Mouse (Mus musculus): Measurements from ENCODE around the gene Cct2. TPM values are rescaled to one million over a fixed set of nuclear protein-coding genes. Genes with fewer than 3 reads are reported as not detected.
A peak's percentile ranks its signal among the peaks of the same experiment; 100 is the strongest.
"Not testable (repeated sequence)": the region's sequence is repeated elsewhere in the genome, so short reads cannot be mapped to it uniquely, and the experiment has no call there.

Cct2 gene
- polyA plus RNA-seq, 1 experiment from 2014 or later = 213 TPM

DNA sequence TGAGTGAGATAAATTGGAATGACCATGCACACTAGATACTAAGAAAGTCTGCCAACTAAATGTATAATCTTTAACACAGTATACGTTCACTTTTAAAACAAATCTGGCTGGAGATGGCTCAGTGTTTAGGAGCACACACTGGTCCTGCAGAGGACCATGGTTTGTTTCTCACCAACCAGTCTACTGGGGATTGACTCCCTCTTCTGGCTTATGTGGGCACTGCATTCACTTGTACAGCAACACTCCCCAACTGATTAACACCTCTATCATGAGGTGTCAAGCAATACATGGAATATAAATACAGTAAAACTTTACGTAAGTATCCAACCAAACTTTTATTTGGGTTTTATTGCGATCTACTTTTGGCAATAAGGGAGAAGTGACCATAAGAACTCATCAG lies 5.5 kb upstream of the Cct2 start:
- Histone ChIP-seq H3K36me3 (ENCODE audit: control insufficient read depth, insufficient read depth, low read length) (peaks cover 19% of the 10 kb centered on the region), H3K27ac (ENCODE audit: low read length) (no peak overlapping the region), H3K4me3 (ENCODE audit: low read length) (no peak overlapping the region), H3K9ac (ENCODE audit: low read length) (no peak overlapping the region), H3K27me3 (ENCODE audit: control insufficient read depth, insufficient read depth, low read depth, low read length) (no peaks in the 10 kb centered on the region), H3K4me2 (ENCODE audit: low read depth, low read length) (no peak overlapping the region), H3K9me3 (ENCODE audit: control insufficient read depth, low read length) (no peaks in the 10 kb centered on the region), H3K4me1 (replicated peaks; ENCODE audit: control insufficient read depth, insufficient read depth, low read length) (0 out of 2 replicates have a peak, but pooled peaks cover 2% of the 10 kb centered on the region)
- no peak for ATAC-seq (ENCODE audit: low read depth)
- 82% methylated on average over 3 of the region's 3 CpGs for WGBS

DNA sequence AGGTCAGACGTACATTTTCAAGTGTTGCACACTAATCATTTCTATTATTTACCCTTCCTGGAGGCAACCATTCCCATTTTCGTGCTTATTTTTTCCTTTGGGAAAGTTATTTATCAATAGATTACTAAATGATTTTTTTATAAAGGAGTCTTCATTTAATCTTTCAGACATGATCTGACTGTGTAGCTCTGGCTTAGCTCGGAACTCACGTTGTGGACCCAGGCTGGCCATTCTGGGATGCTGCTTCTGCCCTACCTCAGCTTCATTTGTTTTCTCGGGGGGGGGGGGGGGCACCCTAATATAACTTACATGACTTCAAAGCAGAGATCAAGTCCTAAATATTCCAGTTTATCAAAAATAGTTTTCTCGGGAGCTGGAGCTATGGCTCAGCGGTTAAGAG lies 462 bp upstream of the Cct2 start:
- Histone ChIP-seq H3K27ac (ENCODE audit: low read length) (peak overlapping the region; percentile 91), H3K4me1 (replicated peaks; ENCODE audit: control insufficient read depth, insufficient read depth, low read length) (peaks cover 7% of the 10 kb centered on the region; the same call in 1 of the 2 replicates), H3K27me3 (ENCODE audit: control insufficient read depth, insufficient read depth, low read depth, low read length) (no peaks in the 10 kb centered on the region), H3K36me3 (ENCODE audit: control insufficient read depth, insufficient read depth, low read length) (peaks cover 25% of the 10 kb centered on the region), H3K4me2 (ENCODE audit: low read depth, low read length) (peak overlapping the region; percentile 70), H3K9ac (ENCODE audit: low read length) (peak overlapping the region; percentile 69), H3K9me3 (ENCODE audit: control insufficient read depth, low read length) (no peaks in the 10 kb centered on the region), H3K4me3 (ENCODE audit: low read length) (peak overlapping the region; percentile 96)
- peak; percentile 31; the same call in 1 of the 2 replicates for ATAC-seq (ENCODE audit: low read depth)
- WGBS = 5% methylated on average over 7 of the region's 7 CpGs

DNA sequence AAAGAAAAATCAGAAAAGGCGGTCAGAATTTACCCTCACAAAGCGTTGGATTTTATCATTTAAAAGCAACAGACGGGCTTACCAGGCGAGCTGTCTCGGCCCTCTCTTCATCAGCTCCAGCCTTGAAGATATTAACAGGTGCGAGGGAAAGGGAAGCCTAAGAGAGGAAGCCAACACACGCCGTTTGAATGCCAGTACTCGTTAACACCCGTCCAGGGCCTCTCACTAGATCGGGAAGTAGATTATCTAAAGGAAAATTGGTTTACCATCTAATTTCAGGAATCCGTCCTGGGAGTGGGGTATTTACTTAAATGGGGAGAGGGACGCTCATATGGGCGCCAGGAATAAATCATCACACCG lies 740 bp downstream of the Cct2 start:
- Histone ChIP-seq H3K27ac (ENCODE audit: low read length) (peak overlapping the region; percentile 87), H3K9ac (ENCODE audit: low read length) (peak overlapping the region; percentile 83), H3K27me3 (ENCODE audit: control insufficient read depth, insufficient read depth, low read depth, low read length) (no peaks in the 10 kb centered on the region), H3K4me3 (ENCODE audit: low read length) (peak overlapping the region; percentile 96), H3K9me3 (ENCODE audit: control insufficient read depth, low read length) (no peaks in the 10 kb centered on the region), H3K4me2 (ENCODE audit: low read depth, low read length) (peak overlapping the region; percentile 94), H3K36me3 (ENCODE audit: control insufficient read depth, insufficient read depth, low read length) (peaks cover 33% of the 10 kb centered on the region), H3K4me1 (replicated peaks; ENCODE audit: control insufficient read depth, insufficient read depth, low read length) (peaks cover 7% of the 10 kb centered on the region)
- no peak for ATAC-seq (ENCODE audit: low read depth)
- 2% methylated on average over 15 of the region's 15 CpGs for WGBS

DNA sequence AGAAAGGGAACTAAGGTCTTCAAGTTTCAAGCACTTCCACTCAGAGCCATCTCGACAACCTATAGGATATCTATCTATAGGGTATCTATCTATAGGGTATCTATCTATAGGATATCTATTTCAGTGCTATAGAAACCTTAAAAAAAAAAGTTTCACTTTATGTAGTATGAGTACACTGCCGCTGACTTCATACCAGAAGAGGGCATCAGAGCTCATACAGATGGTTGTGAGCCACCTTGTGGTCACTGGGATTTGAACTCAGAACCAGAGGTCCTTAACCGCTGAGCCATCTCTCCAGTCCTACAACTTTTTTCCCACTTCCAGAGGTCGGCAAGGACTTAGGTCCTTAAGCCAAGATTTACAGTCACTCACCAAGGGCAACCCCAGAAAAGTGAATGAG lies 7.9 kb downstream of the Cct2 start:
- Histone ChIP-seq H3K4me1 (replicated peaks; ENCODE audit: control insufficient read depth, insufficient read depth, low read length) (no peaks in the 10 kb centered on the region; the same call in 1 of the 2 replicates), H3K27me3 (ENCODE audit: control insufficient read depth, insufficient read depth, low read depth, low read length) (no peaks in the 10 kb centered on the region), H3K4me2 (ENCODE audit: low read depth, low read length) (no peak overlapping the region), H3K4me3 (ENCODE audit: low read length) (no peak overlapping the region), H3K27ac (ENCODE audit: low read length) (no peak overlapping the region), H3K36me3 (ENCODE audit: control insufficient read depth, insufficient read depth, low read length) (peaks cover 80% of the 10 kb centered on the region), H3K9ac (ENCODE audit: low read length) (no peak overlapping the region), H3K9me3 (ENCODE audit: control insufficient read depth, low read length) (no peaks in the 10 kb centered on the region)
- 90% methylated on average over 4 of the region's 4 CpGs for WGBS
- ATAC-seq (ENCODE audit: low read depth) = no peak

DNA sequence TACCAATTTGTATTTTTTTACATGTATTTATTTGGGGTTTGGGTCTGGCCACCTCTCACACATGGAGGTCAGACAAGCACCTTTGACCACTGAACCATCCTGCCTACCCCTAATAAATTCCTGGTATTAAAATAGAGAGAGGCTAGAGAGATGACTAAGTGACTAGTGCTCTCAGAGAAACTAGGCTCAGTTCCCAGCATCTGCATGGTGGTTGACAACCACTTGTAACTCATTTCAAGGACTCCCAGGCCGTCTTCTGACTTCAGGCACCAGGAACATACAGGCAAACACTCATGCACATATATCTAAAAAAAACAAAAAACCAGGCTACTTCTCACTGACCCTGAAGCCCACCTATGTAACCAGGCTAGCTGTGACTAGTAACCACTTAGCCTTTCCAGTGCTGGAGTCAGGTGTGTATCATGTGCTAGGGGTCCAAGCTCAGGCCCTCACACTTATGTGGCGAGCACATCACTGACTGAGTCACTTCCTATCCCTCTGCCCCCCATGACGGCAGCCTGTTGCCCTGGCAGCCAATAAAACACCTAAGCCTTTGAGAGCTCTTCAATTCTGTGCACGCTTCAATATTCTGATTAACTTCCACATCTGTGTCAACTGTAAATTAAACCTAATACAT lies 13.5 kb downstream of the Cct2 start:
- ATAC-seq (ENCODE audit: low read depth) = no peak
- H3K9me3 ChIP-seq (ENCODE audit: control insufficient read depth, low read length) = no peaks in the 10 kb centered on the region
- H3K27me3 ChIP-seq (ENCODE audit: control insufficient read depth, insufficient read depth, low read depth, low read length) = no peaks in the 10 kb centered on the region
- H3K36me3 ChIP-seq (ENCODE audit: control insufficient read depth, insufficient read depth, low read length) = peaks cover 48% of the 10 kb centered on the region
- WGBS = 63% methylated on average over 4 of the region's 4 CpGs
- no peak overlapping the region for H3K9ac ChIP-seq (ENCODE audit: low read length)
- H3K4me3 ChIP-seq (ENCODE audit: low read length) = no peak overlapping the region
- H3K27ac ChIP-seq (ENCODE audit: low read length) = no peak overlapping the region
- H3K4me2 ChIP-seq (ENCODE audit: low read depth, low read length) = no peak overlapping the region
- peaks cover 6% of the 10 kb centered on the region; the same call in 1 of the 2 replicates for H3K4me1 ChIP-seq (replicated peaks; ENCODE audit: control insufficient read depth, insufficient read depth, low read length)

DNA sequence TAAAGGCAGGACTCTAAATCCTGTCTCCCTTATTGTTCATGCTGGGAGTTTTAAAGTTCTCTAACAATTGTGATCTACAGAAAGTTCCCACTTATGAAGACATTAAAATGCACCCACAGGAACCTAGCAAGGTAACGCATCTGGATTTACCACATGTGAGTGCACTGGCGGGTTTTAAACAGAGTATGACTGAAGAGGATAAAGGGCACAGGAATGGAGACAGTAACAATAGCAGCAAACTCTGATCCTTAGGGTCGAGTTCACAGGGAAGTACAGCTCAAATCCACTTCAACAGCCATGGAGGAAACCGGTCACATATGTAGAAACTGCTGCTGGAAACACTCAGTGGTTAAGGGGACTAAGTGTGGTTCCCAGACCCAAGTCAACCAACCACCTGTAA lies 14.4 kb downstream of the Cct2 start:
- no peaks in the 10 kb centered on the region for H3K27me3 ChIP-seq (ENCODE audit: control insufficient read depth, insufficient read depth, low read depth, low read length)
- H3K9me3 ChIP-seq (ENCODE audit: control insufficient read depth, low read length) = no peaks in the 10 kb centered on the region
- H3K9ac ChIP-seq (ENCODE audit: low read length) = no peak overlapping the region
- H3K4me1 ChIP-seq (replicated peaks; ENCODE audit: control insufficient read depth, insufficient read depth, low read length) = peaks cover 7% of the 10 kb centered on the region; the same call in 1 of the 2 replicates
- WGBS = 79% methylated on average over 4 of the region's 4 CpGs
- H3K27ac ChIP-seq (ENCODE audit: low read length) = no peak overlapping the region
- no peak overlapping the region for H3K4me3 ChIP-seq (ENCODE audit: low read length)
- no peak overlapping the region for H3K4me2 ChIP-seq (ENCODE audit: low read depth, low read length)
- ATAC-seq (ENCODE audit: low read depth) = no peak
- peaks cover 40% of the 10 kb centered on the region for H3K36me3 ChIP-seq (ENCODE audit: control insufficient read depth, insufficient read depth, low read length)

DNA sequence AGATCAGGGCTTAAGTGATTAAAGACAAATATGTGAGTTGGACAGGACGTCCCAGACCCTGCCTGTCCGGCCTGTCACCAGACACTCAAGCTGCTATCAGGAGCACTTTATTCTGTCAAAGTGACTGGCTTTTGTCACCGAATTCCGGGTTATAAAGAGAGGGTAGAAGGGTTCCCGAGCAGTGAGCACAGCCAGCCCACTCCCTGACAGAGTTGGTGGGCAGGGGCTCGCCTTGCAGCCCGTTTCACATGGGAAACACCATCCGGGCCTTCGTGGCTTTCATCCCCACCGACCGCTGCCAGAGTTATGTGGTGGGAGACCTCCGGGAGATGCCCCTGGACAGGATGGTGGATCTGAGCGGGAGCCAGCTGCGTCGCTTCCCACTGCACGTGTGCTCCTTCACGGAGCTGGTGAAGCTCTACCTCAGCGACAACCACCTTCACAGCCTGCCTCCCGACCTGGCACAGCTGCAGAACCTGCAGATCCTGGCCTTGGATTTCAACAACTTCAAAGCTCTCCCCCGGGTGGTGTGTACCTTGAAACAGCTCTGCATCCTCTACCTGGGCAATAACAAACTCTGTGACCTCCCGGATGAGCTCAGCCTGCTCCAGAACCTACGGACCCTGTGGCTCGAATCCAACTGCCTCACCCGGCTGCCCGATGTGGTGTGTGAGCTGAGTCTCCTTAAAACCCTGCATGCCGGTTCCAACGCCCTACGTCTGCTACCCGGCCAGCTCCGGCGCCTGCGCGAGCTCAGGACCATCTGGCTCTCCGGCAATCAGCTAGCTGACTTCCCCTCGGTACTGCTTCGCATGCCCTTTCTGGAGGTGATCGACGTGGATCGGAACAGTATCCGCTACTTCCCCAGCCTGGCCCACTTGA lies 18.2 kb downstream of the Cct2 start, which contains the start of gene Lrrc10:
Gene Lrrc10 (plus strand): TSS at position 167 of the 882 bp plus-strand sequence.
- Histone ChIP-seq H3K27me3 (ENCODE audit: control insufficient read depth, insufficient read depth, low read depth, low read length) (no peaks in the 10 kb centered on the region), H3K9me3 (ENCODE audit: control insufficient read depth, low read length) (no peaks in the 10 kb centered on the region), H3K9ac (ENCODE audit: low read length) (peak within 1 kb of the TSS; percentile 43), H3K27ac (ENCODE audit: low read length) (no peak within 1 kb of the TSS), H3K4me2 (ENCODE audit: low read depth, low read length) (peak within 1 kb of the TSS; percentile 44), H3K4me1 (replicated peaks; ENCODE audit: control insufficient read depth, insufficient read depth, low read length) (peaks cover 17% of the 10 kb centered on the region; the same call in 1 of the 2 replicates), H3K36me3 (ENCODE audit: control insufficient read depth, insufficient read depth, low read length) (peaks cover 11% of the 10 kb centered on the region), H3K4me3 (ENCODE audit: low read length) (peak within 1 kb of the TSS; percentile 12; the same call in 1 of the 2 replicates)
- 25% methylated on average over 40 of the region's 40 CpGs for WGBS
- ATAC-seq (ENCODE audit: low read depth) = peak; percentile 36; the same call in 1 of the 2 replicates

DNA sequence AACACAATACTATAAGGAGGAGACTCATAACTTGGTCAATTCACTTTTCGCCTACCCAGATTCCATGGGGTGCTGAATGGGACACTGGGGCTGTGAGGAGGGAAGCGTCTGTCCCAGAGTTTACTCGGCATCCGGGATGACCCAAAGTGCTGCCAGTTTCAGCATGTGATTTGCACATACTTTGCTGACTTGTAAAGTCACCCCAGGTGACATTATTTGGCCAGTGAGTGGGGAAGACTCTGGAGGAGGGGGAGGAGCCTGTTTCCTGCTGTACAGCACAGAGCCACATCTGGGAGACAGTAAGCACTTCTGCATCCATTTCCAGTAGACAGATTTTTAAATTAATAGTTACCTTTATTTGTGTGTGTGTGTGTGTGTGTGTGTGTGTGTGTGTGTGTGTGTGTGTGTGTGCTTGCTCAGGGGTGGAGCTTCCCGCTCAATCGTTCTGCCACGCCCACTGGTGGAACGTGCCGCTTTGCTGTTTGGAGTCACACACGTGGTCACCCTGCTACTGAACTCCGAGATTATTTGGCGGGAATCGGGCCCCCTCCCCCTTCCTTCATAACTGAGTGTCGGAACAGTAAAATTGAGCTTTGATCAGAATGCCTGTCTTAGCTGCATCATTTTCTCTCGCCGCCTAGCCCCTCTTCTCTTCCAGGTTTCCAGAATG lies 20.0 kb downstream of the Cct2 start:
- H3K27me3 ChIP-seq (ENCODE audit: control insufficient read depth, insufficient read depth, low read depth, low read length); H3K27ac ChIP-seq (ENCODE audit: low read length); H3K9me3 ChIP-seq (ENCODE audit: control insufficient read depth, low read length); H3K4me3 ChIP-seq (ENCODE audit: low read length); H3K36me3 ChIP-seq (ENCODE audit: control insufficient read depth, insufficient read depth, low read length); H3K9ac ChIP-seq (ENCODE audit: low read length): not testable (repeated sequence)
- peak overlapping the region; percentile 37 for H3K4me2 ChIP-seq (ENCODE audit: low read depth, low read length)
- 23% methylated on average over 15 of the region's 16 CpGs for WGBS
- ATAC-seq (ENCODE audit: low read depth) = 0 out of 2 replicates have a peak, but pooled peaks have one; percentile 36
- H3K4me1 ChIP-seq (replicated peaks; ENCODE audit: control insufficient read depth, insufficient read depth, low read length) = peaks cover 17% of the 10 kb centered on the region; the same call in 1 of the 2 replicates

DNA sequence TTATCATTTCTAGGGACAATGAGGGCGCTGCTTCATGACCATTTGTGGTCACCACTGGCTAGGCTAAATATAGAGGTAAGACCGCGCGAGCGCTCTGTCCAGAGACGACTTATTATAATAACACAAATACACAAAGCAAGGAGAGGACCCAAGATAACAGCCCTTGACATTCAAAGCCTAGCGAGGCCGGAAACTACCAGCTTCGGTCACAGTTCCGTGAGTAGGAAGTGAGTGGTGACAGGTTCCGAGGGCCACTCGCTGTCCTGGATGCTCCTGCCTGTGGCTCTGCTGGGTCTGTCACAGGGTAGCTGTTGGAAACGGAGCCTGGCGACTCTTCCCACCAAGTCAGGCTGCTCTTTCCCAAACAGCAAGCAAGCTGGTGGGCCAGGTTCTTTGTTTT lies 21.3 kb downstream of the Cct2 start:
- Histone ChIP-seq H3K9ac (ENCODE audit: low read length) (no peak overlapping the region), H3K36me3 (ENCODE audit: control insufficient read depth, insufficient read depth, low read length) (no peaks in the 10 kb centered on the region), H3K9me3 (ENCODE audit: control insufficient read depth, low read length) (no peaks in the 10 kb centered on the region), H3K27me3 (ENCODE audit: control insufficient read depth, insufficient read depth, low read depth, low read length) (no peaks in the 10 kb centered on the region), H3K4me3 (ENCODE audit: low read length) (no peak overlapping the region), H3K4me2 (ENCODE audit: low read depth, low read length) (peak overlapping the region; percentile 29; the same call in 1 of the 2 replicates), H3K27ac (ENCODE audit: low read length) (no peak overlapping the region), H3K4me1 (replicated peaks; ENCODE audit: control insufficient read depth, insufficient read depth, low read length) (peaks cover 17% of the 10 kb centered on the region; the same call in 1 of the 2 replicates)
- ATAC-seq (ENCODE audit: low read depth) = peak; percentile 22; the same call in 1 of the 2 replicates
- 49% methylated on average over 14 of the region's 14 CpGs for WGBS
